Mouse (Mus musculus): Measurements from ENCODE around the gene Jag1.

DNA sequence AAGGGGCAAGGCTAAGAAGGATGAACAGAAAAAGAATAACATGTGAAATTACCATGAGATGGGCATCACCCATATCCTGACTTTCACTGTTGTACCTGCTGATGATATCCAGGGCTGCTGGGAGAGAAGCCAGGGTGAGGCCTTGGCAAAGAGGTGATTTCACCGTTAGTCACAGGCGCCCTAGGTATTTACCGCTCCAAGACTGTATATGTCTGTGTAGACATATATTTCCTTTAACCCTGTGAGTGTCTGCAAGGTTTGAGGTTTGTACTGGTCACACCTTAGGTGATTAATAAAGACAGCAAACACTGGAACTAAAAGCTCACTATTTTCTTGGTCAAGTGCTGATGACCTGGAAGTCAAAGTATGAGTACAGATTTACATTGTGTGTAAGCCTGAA is 34.5 kb upstream of the Jag1 start:
- TF ChIP-seq CTCF (conservative IDR thresholded peaks at IDR 0.05; ENCODE audit: insufficient read depth, insufficient read length, low read depth, low read length) (no peak), POLR2A (IDR thresholded peaks at IDR 0.05; ENCODE audit: low read depth, low read length) (no peak)

Measured in kidney, adult 2 months (tissue).